Mouse (Mus musculus) CH12.LX (cell line): ENCODE results near the gene Ogt. TPM values are rescaled to one million over a fixed set of nuclear protein-coding genes. Genes with fewer than 3 reads are reported as not detected.
A peak's percentile ranks its signal among the peaks of the same experiment; 100 is the strongest.

Experiments used
- DNase-seq: peaks from one replicate; pipeline ENCODE4 v3.0.0-alpha.2; 2013; ENCODE audit errors: extremely low read depth
- H3K27ac ChIP-seq: 2 replicates; pipeline ENCODE4 v1.5.1; 2012; ENCODE audit warnings: low read depth, mild to moderate bottlenecking, control low read depth, moderate library complexity; ENCODE audit not compliant: insufficient read depth
- H3K27me3 ChIP-seq: replicated peaks from 2 replicates; pipeline ENCODE3; 2012; ENCODE audit warnings: inconsistent platforms
- H3K36me3 ChIP-seq, 2 experiments: replicated peaks in 1 of 2; 2 replicates each; pipeline versions ENCODE3 to v1.6.1; 2012; ENCODE audit warnings: inconsistent platforms in 1 of 2, low read length in 1 of 2, mild to moderate bottlenecking in 1 of 2, mixed read lengths in 1 of 2, moderate library complexity in 1 of 2; ENCODE audit not compliant: control insufficient read depth in 1 of 2, insufficient read depth in 1 of 2
- H3K4me1 ChIP-seq, 2 experiments: 2 replicates each; pipeline ENCODE4 v1.6.1; 2012; ENCODE audit warnings: inconsistent platforms in 1 of 2, moderate library complexity in 1 of 2; ENCODE audit not compliant: insufficient read depth in 2 of 2, control insufficient read depth in 1 of 2
- H3K4me2 ChIP-seq: 2 replicates; pipeline ENCODE4 v1.6.1; 2012; ENCODE audit warnings: low read depth, mild to moderate bottlenecking, control low read depth; ENCODE audit not compliant: poor library complexity, insufficient read depth, severe bottlenecking
- H3K4me3 ChIP-seq, 3 experiments: fragments of 150-350 bp in 1 of 3; sonication (generic) in 1 of 3; replicated peaks in 1 of 3; 2 replicates each; pipeline versions ENCODE3 to v1.5.1; 2011 to 2012; ENCODE audit warnings: low read depth in 2 of 3, low read length in 2 of 3, mild to moderate bottlenecking in 2 of 3, moderate library complexity in 2 of 3, control low read depth in 1 of 3, improper control_type of control experiment in 1 of 3, inconsistent platforms in 1 of 3, mixed read lengths in 1 of 3; ENCODE audit not compliant: poor library complexity in 1 of 3
- H3K79me2 ChIP-seq: replicated peaks from 2 replicates; pipeline ENCODE4 v1.6.1; 2012; ENCODE audit warnings: mild to moderate bottlenecking, moderate library complexity; ENCODE audit not compliant: control insufficient read depth, poor library complexity, insufficient read depth, severe bottlenecking; ENCODE audit errors: extremely low read depth
- H3K9ac ChIP-seq: 2 replicates; pipeline ENCODE4 v1.6.1; 2012; ENCODE audit warnings: low read depth, mild to moderate bottlenecking, control low read depth, moderate library complexity; ENCODE audit not compliant: insufficient read depth
- H3K9me3 ChIP-seq: replicated peaks from 2 replicates; pipeline ENCODE3; 2012; ENCODE audit warnings: low read length, inconsistent platforms, mixed read lengths
- CHD2 ChIP-seq: IDR thresholded peaks from 2 replicates; pipeline ENCODE4 v1.6.1; 2011; ENCODE audit warnings: low read length, improper control_type of control experiment
- CTCF ChIP-seq, 2 experiments: IDR thresholded peaks in 1 of 2; conservative IDR thresholded peaks in 1 of 2; 2 replicates each; pipeline ENCODE4 v1.5.1; 2011 to 2012; ENCODE audit warnings: low read depth in 2 of 2, low read length in 2 of 2, improper control_type of control experiment in 1 of 2, inconsistent platforms in 1 of 2, mild to moderate bottlenecking in 1 of 2, moderate library complexity in 1 of 2
- ELF1 ChIP-seq: IDR thresholded peaks from 2 replicates; pipeline ENCODE4 v1.6.1; 2014; ENCODE audit warnings: low read depth, mild to moderate bottlenecking, inconsistent platforms, low read length, improper control_type of control experiment
- GABPA ChIP-seq: IDR thresholded peaks from 2 replicates; pipeline ENCODE4 v1.6.1; 2012; ENCODE audit warnings: low read depth, low read length, improper control_type of control experiment, inconsistent platforms; ENCODE audit not compliant: insufficient replicate concordance
- HCFC1 ChIP-seq: IDR thresholded peaks from 2 replicates; pipeline ENCODE4 v1.6.1; 2012; ENCODE audit warnings: low read depth, mild to moderate bottlenecking, inconsistent platforms, low read length, improper control_type of control experiment
- IRF4 ChIP-seq: IDR thresholded peaks from 2 replicates; pipeline ENCODE4 v1.6.1; 2014; ENCODE audit warnings: low read depth, mild to moderate bottlenecking, inconsistent platforms, low read length, improper control_type of control experiment
- KAT2A ChIP-seq: IDR thresholded peaks from 2 replicates; pipeline ENCODE4 v1.6.1; 2012; ENCODE audit warnings: low read length, improper control_type of control experiment, inconsistent platforms; ENCODE audit not compliant: insufficient replicate concordance
- MAX ChIP-seq: IDR thresholded peaks from 2 replicates; pipeline ENCODE4 v1.6.1; 2011; ENCODE audit warnings: low read length, improper control_type of control experiment
- MEF2A ChIP-seq: IDR thresholded peaks from 2 replicates; pipeline ENCODE4 v1.6.1; 2014; ENCODE audit warnings: low read depth, mild to moderate bottlenecking, inconsistent platforms, low read length, improper control_type of control experiment, borderline replicate concordance
- MXI1 ChIP-seq: IDR thresholded peaks from 2 replicates; pipeline ENCODE4 v1.6.1; 2011; ENCODE audit warnings: mild to moderate bottlenecking, low read depth, low read length, improper control_type of control experiment
- MYC ChIP-seq: IDR thresholded peaks from 2 replicates; pipeline ENCODE4 v1.6.1; 2011; ENCODE audit warnings: low read depth, mild to moderate bottlenecking, improper control_type of control experiment, low read length
- NELFE ChIP-seq: IDR thresholded peaks from 2 replicates; pipeline ENCODE4 v1.6.1; 2011; ENCODE audit warnings: low read depth, low read length, improper control_type of control experiment
- NRF1 ChIP-seq: IDR thresholded peaks from 2 replicates; pipeline ENCODE4 v1.6.1; 2014; ENCODE audit warnings: low read depth, mild to moderate bottlenecking, inconsistent platforms, low read length, improper control_type of control experiment, moderate library complexity
- PAX5 ChIP-seq: IDR thresholded peaks from 2 replicates; pipeline ENCODE4 v1.6.1; 2012; ENCODE audit warnings: low read length, inconsistent platforms, mixed read lengths
- POLR2A ChIP-seq: IDR thresholded peaks from 2 replicates; pipeline ENCODE4 v1.6.1; 2011; ENCODE audit warnings: low read depth, mild to moderate bottlenecking, improper control_type of control experiment, low read length
- RCOR1 ChIP-seq: conservative IDR thresholded peaks from 2 replicates; pipeline ENCODE4 v1.6.1; 2012; ENCODE audit warnings: low read depth, mild to moderate bottlenecking, inconsistent platforms, low read length, improper control_type of control experiment
- SIN3A ChIP-seq: IDR thresholded peaks from 2 replicates; pipeline ENCODE4 v1.6.1; 2012; ENCODE audit warnings: low read length, improper control_type of control experiment, inconsistent platforms
- TBP ChIP-seq: conservative IDR thresholded peaks from 2 replicates; pipeline ENCODE4 v1.6.1; 2011; ENCODE audit warnings: low read depth, low read length, improper control_type of control experiment
- TCF12 ChIP-seq: IDR thresholded peaks from 2 replicates; pipeline ENCODE4 v1.6.1; 2014; ENCODE audit warnings: low read depth, mild to moderate bottlenecking, inconsistent platforms, low read length, improper control_type of control experiment
- USF1 ChIP-seq: IDR thresholded peaks from 2 replicates; pipeline ENCODE4 v1.6.1; 2014; ENCODE audit warnings: low read depth, mild to moderate bottlenecking, inconsistent platforms, low read length, improper control_type of control experiment
- ZC3H11A ChIP-seq: IDR thresholded peaks from 2 replicates; pipeline ENCODE4 v1.6.1; 2012; ENCODE audit warnings: low read depth, mild to moderate bottlenecking, inconsistent platforms, low read length, improper control_type of control experiment
- ZMIZ1 ChIP-seq: IDR thresholded peaks from 2 replicates; pipeline ENCODE4 v1.6.1; 2012; ENCODE audit warnings: low read depth, mild to moderate bottlenecking, inconsistent platforms, low read length, improper control_type of control experiment
- ZNF384 ChIP-seq: IDR thresholded peaks from 2 replicates; pipeline ENCODE4 v1.6.1; 2012; ENCODE audit warnings: low read depth, low read length, improper control_type of control experiment, inconsistent platforms
- dilution Hi-C: fragments of 300-500 bp; cut with MboI; formaldehyde crosslinking; loops from 2 replicates; pipeline ENCODE4 v1.14.3; 2020; ENCODE audit warnings: low sequenced_read_pairs; ENCODE audit not compliant: extremely low pct_unique_long_range_greater_than_20kb, extremely low pct_ligation_motif_present
- in situ Hi-C: fragments of 300-500 bp; cut with MboI; formaldehyde crosslinking; loops from 3 replicates; pipeline ENCODE4 v1.14.3; 2019; ENCODE audit warnings: low sequenced_read_pairs, low pct_ligation_motif_present, low pct_unique_long_range_greater_than_20kb, mixed read lengths
- polyA plus RNA-seq: library from polyadenylated mRNA; unstranded; fragments of >175 nt; gene quantifications from 2 replicates; pipeline ENCODE4 v1.2.1, GENCODE M21; 2012; ENCODE audit warnings: low read depth; ENCODE audit not compliant: insufficient read length
- total RNA-seq, 2 experiments: library from RNA; depleted of rRNA; stranded (reverse); fragments of 300-350 nt in 1 of 2; fragments of >200 nt in 1 of 2; gene quantifications; 2 replicates each; pipeline ENCODE4 v1.2.3; 2012 to 2014

Gene Ogt
- total RNA-seq (2012; rRNA removed) (49.9 and 55.4 TPM in 2 replicates), total RNA-seq (2014; rRNA removed) (62.8 and 70.1 TPM in 2 replicates), polyA plus RNA-seq (56.6 and 62.3 TPM in 2 replicates)

GRCm38 (mm10) chrX:101639741-101640166 lies at the start of gene Ogt:
Gene Ogt (plus strand): TSS chrX:101640060.
- H3K9me3 ChIP-seq = no peaks in the 10 kb centered on the region
- peak within 1 kb of the TSS; percentile 97 for H3K9ac ChIP-seq
- H3K79me2 ChIP-seq = peaks cover 34% of the 10 kb centered on the region
- peaks cover 4 to 9% of the 10 kb centered on the region in 2 experiments for H3K36me3 ChIP-seq
- H3K4me2 ChIP-seq = peak within 1 kb of the TSS; percentile 71; the same call in 1 of the 2 replicates
- in situ Hi-C loops = no loop called here
- peak; percentile 100 for TF ChIP-seq KAT2A
- TF ChIP-seq NELFE = peak; percentile 75
- TF ChIP-seq IRF4 = peak; percentile 66; the same call in 1 of the 2 replicates
- TF ChIP-seq MXI1 = no peak
- TF ChIP-seq CHD2 = peak; percentile 86
- no peak for TF ChIP-seq RCOR1
- peak; percentile 85 for TF ChIP-seq TCF12
- peak; percentile 51; the same call in 1 of the 2 replicates for TF ChIP-seq ELF1
- TF ChIP-seq PAX5 = no peak
- TF ChIP-seq TBP = peak; percentile 96
- peak; percentile 44; the same call in 1 of the 2 replicates for TF ChIP-seq SIN3A
- TF ChIP-seq ZNF384 = peak; percentile 98
- no peak for TF ChIP-seq USF1
- TF ChIP-seq CTCF (conservative IDR thresholded peaks at IDR 0.05 in 1 of 2, IDR thresholded peaks at IDR 0.05 in 1 of 2; ENCODE audit: low read depth in 2 of 2, low read length in 2 of 2) = no peak
- peak; percentile 85 for TF ChIP-seq MYC
- TF ChIP-seq HCFC1 = peak; percentile 71
- peak; percentile 73 for TF ChIP-seq NRF1
- TF ChIP-seq POLR2A = peak; percentile 80
- TF ChIP-seq MAX = no peak
- TF ChIP-seq, all 38 proteins: peak for 13
- DNase-seq = peak; percentile 95
- H3K4me3 ChIP-seq = peak within 1 kb of the TSS; percentile 73 to 95 (median 91)
- H3K27me3 ChIP-seq = no peaks in the 10 kb centered on the region
- peak within 1 kb of the TSS; percentile 44 for H3K27ac ChIP-seq
- dilution Hi-C loops = no loop called here
- peaks cover 0 to 7% of the 10 kb centered on the region in 2 experiments; a peak in 1 of 4 replicates for H3K4me1 ChIP-seq

GRCm38 (mm10) chrX:101616183-101616582 lies 23.7 kb upstream of the Ogt start:
- no peak overlapping the region for H3K4me3 ChIP-seq
- H3K36me3 ChIP-seq = no peaks in the 10 kb centered on the region
- H3K79me2 ChIP-seq = no peaks in the 10 kb centered on the region
- H3K27ac ChIP-seq = no peak overlapping the region
- dilution Hi-C loops (no loop called here), in situ Hi-C loops (no loop called here)
- H3K4me2 ChIP-seq = no peak overlapping the region
- H3K4me1 ChIP-seq = no peaks in the 10 kb centered on the region
- no peak overlapping the region for H3K9ac ChIP-seq
- no peak for DNase-seq
- H3K27me3 ChIP-seq = no peaks in the 10 kb centered on the region
- TF ChIP-seq MEF2A = no peak
- no peak for TF ChIP-seq ZMIZ1
- TF ChIP-seq PAX5 = no peak
- TF ChIP-seq ZC3H11A = no peak
- TF ChIP-seq TCF12 = no peak
- TF ChIP-seq GABPA = no peak
- no peak for TF ChIP-seq MAX
- H3K9me3 ChIP-seq = no peaks in the 10 kb centered on the region
